Mouse (Mus musculus) testis, adult 2 months (tissue): ENCODE results near the gene Cux1. TPM values are rescaled to one million over a fixed set of nuclear protein-coding genes. Genes with fewer than 3 reads are reported as not detected.

Experiments
- H3K27ac ChIP-seq: fragments of 200-500 bp; 2 replicates; pipeline ENCODE4 v1.5.1; 2012; ENCODE audit warnings: low read depth, low read length; ENCODE audit not compliant: control insufficient read depth, insufficient read depth
- H3K27me3 ChIP-seq: fragments of 200-500 bp; 2 replicates; pipeline ENCODE4 v1.6.1; 2012; ENCODE audit warnings: mild to moderate bottlenecking, low read length, moderate library complexity; ENCODE audit not compliant: control insufficient read depth, insufficient read depth
- H3K36me3 ChIP-seq: fragments of 200-500 bp; 2 replicates; pipeline ENCODE4 v1.6.1; 2012; ENCODE audit warnings: mild to moderate bottlenecking, low read length; ENCODE audit not compliant: control insufficient read depth, insufficient read depth
- H3K4me1 ChIP-seq: fragments of 200-500 bp; 2 replicates; pipeline ENCODE4 v1.6.1; 2012; ENCODE audit warnings: low read length; ENCODE audit not compliant: control insufficient read depth, insufficient read depth
- H3K4me3 ChIP-seq: fragments of 200-500 bp; 2 replicates; pipeline ENCODE4 v1.5.1; 2012; ENCODE audit warnings: low read depth, mild to moderate bottlenecking, low read length, moderate library complexity, mixed read lengths; ENCODE audit not compliant: control insufficient read depth
- CTCF ChIP-seq: fragments of 200-500 bp; IDR thresholded peaks from 2 replicates; pipeline ENCODE4 v1.5.1; 2012; ENCODE audit warnings: low read depth, mild to moderate bottlenecking, inconsistent platforms, low read length, moderate library complexity; ENCODE audit not compliant: control insufficient read depth, insufficient read depth, insufficient replicate concordance
- POLR2A ChIP-seq: fragments of 200-500 bp; IDR thresholded peaks from 2 replicates; pipeline ENCODE4 v1.6.1; 2012; ENCODE audit warnings: low read depth, mild to moderate bottlenecking, inconsistent platforms, low read length, moderate library complexity; ENCODE audit not compliant: control insufficient read depth
- polyA plus RNA-seq: library from polyadenylated mRNA; depleted of rRNA; stranded (reverse); fragments of >200 nt; gene quantifications from 2 replicates; pipeline ENCODE4 v1.2.3, GENCODE M21; 2012; rRNA removed

The Cux1 gene
- polyA plus RNA-seq, 1 experiment, result 88.7 TPM

DNA sequence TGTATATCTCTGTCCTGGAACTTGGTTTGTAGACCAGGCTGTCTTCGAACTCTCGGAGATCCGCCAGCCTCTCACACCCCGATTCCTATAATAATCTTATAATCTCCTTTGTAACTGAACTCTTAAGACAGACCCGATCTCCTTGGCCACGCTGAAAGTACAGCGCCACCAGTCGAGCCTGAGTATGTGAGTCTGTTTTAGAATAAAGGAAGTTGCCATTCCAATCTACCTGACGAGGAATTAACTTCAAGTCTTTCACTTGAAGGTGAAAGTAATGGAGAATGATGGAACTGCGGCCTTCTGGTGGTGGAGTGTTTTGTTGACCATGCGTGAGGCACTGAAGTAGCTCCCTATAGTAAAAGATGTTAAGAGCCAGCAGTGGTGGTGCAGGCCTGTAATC, 367.8 kb downstream of the Cux1 start:
- no peaks in the 10 kb centered on the region; the same call in 1 of the 2 replicates for H3K36me3 ChIP-seq
- H3K4me3 ChIP-seq, result peak overlapping the region; percentile 76
- TF ChIP-seq POLR2A, result no peak
- TF ChIP-seq CTCF, result no peak
- H3K27me3 ChIP-seq, result no peaks in the 10 kb centered on the region
- peak overlapping the region; percentile 58; the same call in 1 of the 2 replicates for H3K27ac ChIP-seq
- H3K4me1 ChIP-seq, result peaks cover 7% of the 10 kb centered on the region

DNA sequence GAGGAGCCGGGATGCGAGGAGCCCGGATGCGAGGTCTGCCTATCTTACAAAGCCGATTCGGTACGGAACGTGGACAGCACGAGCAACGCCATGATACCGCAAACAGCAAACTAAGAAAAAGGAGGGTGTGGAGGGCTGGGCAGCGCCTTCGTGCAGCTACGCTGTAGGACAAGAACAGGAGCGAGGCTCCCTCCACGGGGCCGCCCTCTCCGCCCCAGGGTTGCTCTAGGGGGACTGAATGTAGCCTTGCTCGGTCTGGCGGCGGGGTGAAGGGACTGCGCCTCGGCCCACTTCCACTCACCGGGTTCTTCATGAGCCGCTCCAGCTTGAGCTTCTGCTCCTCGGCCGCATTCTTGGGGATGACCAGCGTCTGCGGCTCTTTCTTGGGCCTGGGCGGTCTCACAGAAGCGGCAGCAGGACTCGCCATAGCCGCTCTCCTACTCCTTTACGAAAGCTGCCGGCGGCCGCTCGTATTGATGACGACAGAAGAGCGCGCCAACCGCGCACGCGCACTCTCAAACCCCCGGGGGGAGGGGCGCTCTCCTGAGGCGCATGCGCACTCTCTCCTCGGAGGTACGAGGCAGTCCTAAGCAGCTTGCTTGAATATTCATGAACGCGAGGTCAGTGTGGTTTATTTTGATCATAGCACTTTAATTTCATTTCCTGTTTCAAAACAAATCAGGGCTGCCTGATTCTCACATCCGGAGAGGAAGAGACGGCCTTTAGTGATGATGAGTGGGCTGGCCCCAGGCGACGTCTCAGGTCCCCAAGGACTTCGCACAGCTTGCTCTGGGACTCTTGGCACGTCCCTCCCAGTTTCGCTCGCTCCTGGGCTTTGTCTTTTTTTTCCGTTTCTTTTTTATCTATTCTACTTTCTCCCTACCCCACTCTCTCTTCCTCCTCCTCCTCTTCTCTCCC, 368.6 kb downstream of the Cux1 start, which contains the start of gene Prkrip1:
TSS of gene Prkrip1 (minus strand) at position 490 of the 918 bp plus-strand sequence.
- Histone ChIP-seq H3K4me3 (peak within 1 kb of the TSS; percentile 99), H3K27me3 (no peaks in the 10 kb centered on the region), H3K36me3 (no peaks in the 10 kb centered on the region; the same call in 1 of the 2 replicates), H3K27ac (peak within 1 kb of the TSS; percentile 76), H3K4me1 (peaks cover 7% of the 10 kb centered on the region)
- TF ChIP-seq CTCF, result no peak
- peak; percentile 89 for TF ChIP-seq POLR2A

Other genes starting within 250 kb of the Cux1 start
- gene Myl10, start 125.7 kb upstream of the Cux1 start, polyA plus RNA-seq, result 148 and 150 TPM in 2 replicates